Mouse (Mus musculus): ENCODE data around the gene Pnpla2. TPM values are rescaled to one million over a fixed set of nuclear protein-coding genes. Genes with fewer than 3 reads are reported as not detected.
"Not testable (repeated sequence)": the region's sequence is repeated elsewhere in the genome, so short reads cannot be mapped to it uniquely, and the experiment has no call there.

Pnpla2 gene
- polyA plus RNA-seq, 1 experiment from 2014 or later = 15.9 TPM

GRCm38 (mm10) chr7:141440613-141441012, 14.4 kb upstream of the Pnpla2 start:
- Histone ChIP-seq H3K4me2 (ENCODE audit: low read length) (no peak overlapping the region), H3K27ac (replicated peaks; ENCODE audit: low read depth, low read length) (no peak overlapping the region), H3K4me1 (ENCODE audit: control insufficient read depth, insufficient read depth, low read length) (peaks cover 24% of the 10 kb centered on the region), H3K36me3 (ENCODE audit: control insufficient read depth, insufficient read depth, low read length) (no peaks in the 10 kb centered on the region), H3K27me3 (ENCODE audit: control insufficient read depth, insufficient read depth, low read length) (no peaks in the 10 kb centered on the region), H3K9me3 (ENCODE audit: control insufficient read depth, low read length) (no peaks in the 10 kb centered on the region), H3K9ac (replicated peaks; ENCODE audit: low read length) (no peak overlapping the region), H3K4me3 (replicated peaks; ENCODE audit: low read depth, low read length) (no peak overlapping the region)
- ATAC-seq (ENCODE audit: low FRiP score, low TSS enrichment) (no peak), DNase-seq (peak; percentile 67)
- 33% methylated on average over 6 of the region's 6 CpGs for WGBS

- DNase-seq (no peak), ATAC-seq (ENCODE audit: low FRiP score, low TSS enrichment) (no peak)
- no peak overlapping the region for H3K4me2 ChIP-seq (ENCODE audit: low read length)
- no peak overlapping the region for H3K4me3 ChIP-seq (replicated peaks; ENCODE audit: low read depth, low read length)
- H3K9me3 ChIP-seq (ENCODE audit: control insufficient read depth, low read length) = no peaks in the 10 kb centered on the region
- H3K27me3 ChIP-seq (ENCODE audit: control insufficient read depth, insufficient read depth, low read length) = no peaks in the 10 kb centered on the region
- H3K36me3 ChIP-seq (ENCODE audit: control insufficient read depth, insufficient read depth, low read length) = no peaks in the 10 kb centered on the region
- H3K27ac ChIP-seq (replicated peaks; ENCODE audit: low read depth, low read length) = no peak overlapping the region
- peaks cover 17% of the 10 kb centered on the region for H3K4me1 ChIP-seq (ENCODE audit: control insufficient read depth, insufficient read depth, low read length)
- no peak overlapping the region for H3K9ac ChIP-seq (replicated peaks; ENCODE audit: low read length)
- WGBS = 93% methylated on average over 9 of the region's 9 CpGs
Observed at GRCm38 (mm10) chr7:141441460-141441859, 13.5 kb upstream of the Pnpla2 start.

- Histone ChIP-seq H3K4me1 (ENCODE audit: control insufficient read depth, insufficient read depth, low read length) (peaks cover 11% of the 10 kb centered on the region; the same call in 1 of the 2 replicates), H3K4me3 (replicated peaks; ENCODE audit: low read depth, low read length) (no peak overlapping the region), H3K36me3 (ENCODE audit: control insufficient read depth, insufficient read depth, low read length) (no peaks in the 10 kb centered on the region), H3K27me3 (ENCODE audit: control insufficient read depth, insufficient read depth, low read length) (no peaks in the 10 kb centered on the region), H3K27ac (replicated peaks; ENCODE audit: low read depth, low read length) (no peak overlapping the region), H3K9me3 (ENCODE audit: control insufficient read depth, low read length) (no peaks in the 10 kb centered on the region), H3K9ac (replicated peaks; ENCODE audit: low read length) (no peak overlapping the region), H3K4me2 (ENCODE audit: low read length) (no peak overlapping the region)
- WGBS = 92% methylated on average over 13 of the region's 13 CpGs
- DNase-seq = no peak
- ATAC-seq (ENCODE audit: low FRiP score, low TSS enrichment) = no peak
Observed at GRCm38 (mm10) chr7:141442199-141442598, 12.8 kb upstream of the Pnpla2 start.

- H3K27me3 ChIP-seq (ENCODE audit: control insufficient read depth, insufficient read depth, low read length) = no peaks in the 10 kb centered on the region
- peak overlapping the region; percentile 35; the same call in 1 of the 2 replicates for H3K9ac ChIP-seq (replicated peaks; ENCODE audit: low read length)
- ATAC-seq (ENCODE audit: low FRiP score, low TSS enrichment) (no peak), DNase-seq (peak; percentile 26)
- no peaks in the 10 kb centered on the region for H3K9me3 ChIP-seq (ENCODE audit: control insufficient read depth, low read length)
- H3K4me2 ChIP-seq (ENCODE audit: low read length) = peak overlapping the region; percentile 59
- H3K4me1 ChIP-seq (ENCODE audit: control insufficient read depth, insufficient read depth, low read length) = peaks cover 14% of the 10 kb centered on the region
- H3K27ac ChIP-seq (replicated peaks; ENCODE audit: low read depth, low read length) = no peak overlapping the region
- WGBS = 31% methylated on average over 12 of the region's 12 CpGs
- H3K4me3 ChIP-seq (replicated peaks; ENCODE audit: low read depth, low read length) = peak overlapping the region; percentile 29
- no peaks in the 10 kb centered on the region for H3K36me3 ChIP-seq (ENCODE audit: control insufficient read depth, insufficient read depth, low read length)
Observed at GRCm38 (mm10) chr7:141443081-141443821, 11.7 kb upstream of the Pnpla2 start.

- Histone ChIP-seq H3K36me3 (ENCODE audit: control insufficient read depth, insufficient read depth, low read length) (peaks cover 5% of the 10 kb centered on the region), H3K4me1 (ENCODE audit: control insufficient read depth, insufficient read depth, low read length) (peaks cover 20% of the 10 kb centered on the region), H3K27ac (replicated peaks; ENCODE audit: low read depth, low read length) (no peak within 1 kb of the TSS), H3K9ac (replicated peaks; ENCODE audit: low read length) (peak within 1 kb of the TSS; percentile 35; the same call in 1 of the 2 replicates), H3K27me3 (ENCODE audit: control insufficient read depth, insufficient read depth, low read length) (no peaks in the 10 kb centered on the region), H3K4me2 (ENCODE audit: low read length) (peak within 1 kb of the TSS; percentile 59), H3K4me3 (replicated peaks; ENCODE audit: low read depth, low read length) (peak within 1 kb of the TSS; percentile 29), H3K9me3 (ENCODE audit: control insufficient read depth, low read length) (no peaks in the 10 kb centered on the region)
- peak; percentile 79 for DNase-seq
- WGBS = under 1% methylated on average over 25 of the region's 25 CpGs
- ATAC-seq (ENCODE audit: low FRiP score, low TSS enrichment) = no peak
Observed at GRCm38 (mm10) chr7:141443828-141444237, 11.2 kb upstream of the Pnpla2 start, which contains the start of gene Pidd1. Gene Pidd1, minus strand, starts transcription at chr7:141444025.

- H3K27me3 ChIP-seq (ENCODE audit: control insufficient read depth, insufficient read depth, low read length); DNase-seq; H3K4me3 ChIP-seq (replicated peaks; ENCODE audit: low read depth, low read length); H3K9ac ChIP-seq (replicated peaks; ENCODE audit: low read length); ATAC-seq (ENCODE audit: low FRiP score, low TSS enrichment); H3K27ac ChIP-seq (replicated peaks; ENCODE audit: low read depth, low read length); H3K9me3 ChIP-seq (ENCODE audit: control insufficient read depth, low read length); H3K4me2 ChIP-seq (ENCODE audit: low read length): not testable (repeated sequence)
- 83% methylated on average over 3 of the region's 3 CpGs for WGBS
- peaks cover 20% of the 10 kb centered on the region for H3K4me1 ChIP-seq (ENCODE audit: control insufficient read depth, insufficient read depth, low read length)
- peaks cover 27% of the 10 kb centered on the region for H3K36me3 ChIP-seq (ENCODE audit: control insufficient read depth, insufficient read depth, low read length)
Observed at GRCm38 (mm10) chr7:141446374-141446773, 8.6 kb upstream of the Pnpla2 start.

- H3K4me2 ChIP-seq (ENCODE audit: low read length) = peak within 1 kb of the TSS; percentile 87
- H3K9ac ChIP-seq (replicated peaks; ENCODE audit: low read length) = peak within 1 kb of the TSS; percentile 75
- ATAC-seq (ENCODE audit: low FRiP score, low TSS enrichment) (peak; percentile 92), DNase-seq (peak; percentile 96)
- H3K27ac ChIP-seq (replicated peaks; ENCODE audit: low read depth, low read length) = peak within 1 kb of the TSS; percentile 86
- H3K27me3 ChIP-seq (ENCODE audit: control insufficient read depth, insufficient read depth, low read length) = no peaks in the 10 kb centered on the region
- H3K9me3 ChIP-seq (ENCODE audit: control insufficient read depth, low read length) = no peaks in the 10 kb centered on the region
- peaks cover 37% of the 10 kb centered on the region for H3K36me3 ChIP-seq (ENCODE audit: control insufficient read depth, insufficient read depth, low read length)
- H3K4me3 ChIP-seq (replicated peaks; ENCODE audit: low read depth, low read length) = peak within 1 kb of the TSS; percentile 82
- WGBS = under 1% methylated on average over 63 of the region's 63 CpGs
- peaks cover 20% of the 10 kb centered on the region for H3K4me1 ChIP-seq (ENCODE audit: control insufficient read depth, insufficient read depth, low read length)
Observed at GRCm38 (mm10) chr7:141447110-141447991, 7.6 kb upstream of the Pnpla2 start, which contains the start of gene Rplp2. Gene Rplp2, plus strand, starts transcription at chr7:141447370.

GRCm38 (mm10) chr7:141451928-141452327, 3.1 kb upstream of the Pnpla2 start:
- H3K36me3 ChIP-seq (ENCODE audit: control insufficient read depth, insufficient read depth, low read length) = peaks cover 37% of the 10 kb centered on the region
- peaks cover 20% of the 10 kb centered on the region for H3K4me1 ChIP-seq (ENCODE audit: control insufficient read depth, insufficient read depth, low read length)
- H3K9me3 ChIP-seq (ENCODE audit: control insufficient read depth, low read length) = no peaks in the 10 kb centered on the region
- H3K4me3 ChIP-seq (replicated peaks; ENCODE audit: low read depth, low read length) = no peak overlapping the region
- no peak for DNase-seq
- H3K9ac ChIP-seq (replicated peaks; ENCODE audit: low read length) = no peak overlapping the region
- no peak overlapping the region for H3K27ac ChIP-seq (replicated peaks; ENCODE audit: low read depth, low read length)
- H3K4me2 ChIP-seq (ENCODE audit: low read length) = no peak overlapping the region
- ATAC-seq (ENCODE audit: low FRiP score, low TSS enrichment) = no peak
- H3K27me3 ChIP-seq (ENCODE audit: control insufficient read depth, insufficient read depth, low read length) = no peaks in the 10 kb centered on the region
